Mouse (Mus musculus): ENCODE results near the gene Cyp8b1.

DNA sequence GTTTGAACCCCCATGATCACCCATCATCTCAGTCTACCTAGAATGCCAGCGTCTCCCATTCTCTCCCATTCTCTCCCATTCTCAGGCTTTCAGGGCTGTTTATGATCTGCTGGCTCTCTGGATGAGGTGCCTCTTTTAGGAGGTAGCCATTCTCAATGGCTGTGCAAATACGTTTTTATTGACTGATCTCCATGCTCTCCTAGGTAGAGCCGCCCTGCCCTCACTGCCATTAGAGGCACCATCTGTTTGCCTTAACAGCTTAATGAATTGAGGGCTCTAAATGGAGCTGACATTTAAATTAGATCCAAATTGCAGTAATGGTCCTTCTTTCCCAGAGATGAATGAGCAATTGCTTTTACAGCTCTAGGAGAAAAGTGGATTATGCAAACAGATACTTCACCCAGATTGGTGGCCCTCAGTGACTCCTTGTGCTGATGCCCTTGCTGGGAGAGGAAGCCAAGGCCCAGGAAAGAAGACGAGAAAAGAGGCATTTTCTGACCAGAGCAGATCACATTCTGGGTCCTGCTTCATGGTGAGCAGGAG is 46.1 kb downstream of the Cyp8b1 start:
- TF ChIP-seq CTCF (IDR thresholded peaks at IDR 0.05; ENCODE audit: low read depth) (no peak), EP300 (IDR thresholded peaks at IDR 0.05; ENCODE audit: low read depth) (no peak)
